Mouse (Mus musculus) embryonic facial prominence, embryonic 14.5 days (tissue): ENCODE results near the gene Ndel1. TPM values are rescaled to one million over a fixed set of nuclear protein-coding genes. Genes with fewer than 3 reads are reported as not detected.

ENCODE experiments used
- ATAC-seq: fragments of 200-750 bp; cut with Nextera tagmentation; 2 replicates; pipeline ENCODE4 v1.8.0; 2017; ENCODE audit warnings: low read depth, moderate number of reproducible peaks, moderate TSS enrichment
- DNase-seq: peaks from one replicate; pipeline ENCODE4 v3.0.0-alpha.2; 2015; ENCODE audit warnings: low spot score
- H3K27ac ChIP-seq: fragments of 300-500 bp; sonication (generic); replicated peaks from 2 replicates; pipeline ENCODE4 v1.5.1; 2014; ENCODE audit warnings: low read depth, mild to moderate bottlenecking, low read length, moderate library complexity
- H3K27me3 ChIP-seq: fragments of 300-500 bp; sonication (generic); replicated peaks from 2 replicates; pipeline ENCODE4 v1.6.1; 2014; ENCODE audit warnings: low read length; ENCODE audit not compliant: control insufficient read depth, insufficient read depth
- H3K36me3 ChIP-seq: fragments of 300-500 bp; sonication (generic); 2 replicates; pipeline ENCODE4 v1.6.1; 2014; ENCODE audit warnings: low read length, mixed read lengths; ENCODE audit not compliant: control insufficient read depth, insufficient read depth
- H3K4me1 ChIP-seq: fragments of 300-500 bp; sonication (generic); 2 replicates; pipeline ENCODE4 v1.6.1; 2014; ENCODE audit warnings: antibody characterized with exemption, low read length; ENCODE audit not compliant: control insufficient read depth, insufficient read depth
- H3K4me2 ChIP-seq: fragments of 300-500 bp; sonication (generic); 2 replicates; pipeline ENCODE4 v1.6.1; 2014; ENCODE audit warnings: low read depth, mild to moderate bottlenecking, low read length, moderate library complexity, mixed read lengths
- H3K4me3 ChIP-seq: fragments of 300-500 bp; sonication (generic); 2 replicates; pipeline ENCODE4 v1.5.1; 2014; ENCODE audit warnings: low read depth, mild to moderate bottlenecking, low read length
- H3K9ac ChIP-seq: fragments of 300-500 bp; sonication (generic); 2 replicates; pipeline ENCODE4 v1.6.1; 2014; ENCODE audit warnings: low read depth, mild to moderate bottlenecking, low read length, moderate library complexity, mixed read lengths
- H3K9me3 ChIP-seq: fragments of 300-500 bp; sonication (generic); 2 replicates; pipeline ENCODE4 v1.6.1; 2016; ENCODE audit warnings: low read length; ENCODE audit not compliant: control insufficient read depth
- WGBS: fragments of 180-500 bp; shearing (Covaris S2); extraction: QIAGEN DNeasy Blood & Tissue Kit; methylation state at CpG from one replicate; pipeline ENCODE4 v1.1.7; 2014; 5-methylcytosine and 5-hydroxymethylcytosine counted together
- polyA plus RNA-seq: library from polyadenylated mRNA; unstranded; fragments of >200 nt; fragmentation: Nextera tagmentation; extraction: Ambion mirVana; gene quantifications from 2 replicates; pipeline ENCODE4 v1.2.1, GENCODE M21; 2014

Ndel1 gene
- polyA plus RNA-seq, 1 experiment from 2014 or later = 90.0 TPM

DNA sequence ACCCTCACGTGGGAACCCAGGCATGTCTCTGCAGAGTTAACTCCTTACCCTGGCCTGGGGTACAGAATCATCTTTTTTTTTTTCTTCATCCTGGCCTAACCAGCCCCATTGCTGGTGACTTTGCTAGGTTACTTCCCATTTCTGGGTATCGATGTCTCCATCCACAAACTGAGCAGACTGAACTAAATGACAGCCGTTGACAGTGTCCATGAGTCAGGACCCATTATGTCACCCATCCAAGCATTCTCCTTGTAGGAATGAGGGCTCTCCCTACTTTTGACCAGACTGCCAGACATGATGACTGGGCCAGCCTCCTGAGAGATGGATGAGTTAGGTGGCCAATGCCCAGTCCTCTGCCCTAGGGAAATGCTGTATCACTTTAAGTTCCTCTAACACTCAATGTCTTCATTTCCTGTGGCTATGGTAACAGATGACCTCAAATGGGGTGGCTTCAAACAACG lies 8.0 kb downstream of the Ndel1 start:
- 73% methylated on average over 4 of the region's 4 CpGs for whole genome bisulfite sequencing
- no peak for DNase-seq
- Histone ChIP-seq H3K9me3 (no peaks in the 10 kb centered on the region), H3K9ac (no peak overlapping the region), H3K4me2 (no peak overlapping the region), H3K4me3 (no peak overlapping the region), H3K27ac (no peak overlapping the region), H3K4me1 (no peaks in the 10 kb centered on the region), H3K27me3 (no peaks in the 10 kb centered on the region), H3K36me3 (no peaks in the 10 kb centered on the region)
- no peak for ATAC-seq

DNA sequence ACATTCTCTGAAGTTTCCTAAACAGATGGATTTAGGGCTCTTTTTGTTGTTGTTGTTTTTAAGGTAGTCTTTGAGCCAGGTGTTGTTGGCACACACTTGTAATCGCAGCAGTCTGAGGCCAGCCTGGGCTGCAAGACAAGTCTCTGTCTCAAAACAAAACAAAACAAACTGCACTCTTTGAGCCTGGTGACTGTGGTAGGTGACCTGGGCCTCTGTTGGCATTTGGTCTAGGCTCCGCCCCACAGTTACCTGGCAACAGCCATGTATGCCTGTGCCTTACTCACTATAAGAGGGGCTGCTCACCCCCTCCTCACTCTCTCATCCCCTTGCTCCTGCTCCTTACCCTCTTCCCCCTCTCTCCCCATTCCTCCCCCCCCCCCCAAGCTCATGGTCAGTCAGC lies 9.4 kb downstream of the Ndel1 start:
- Histone ChIP-seq H3K4me3 (no peak overlapping the region), H3K9me3 (no peaks in the 10 kb centered on the region), H3K27me3 (no peaks in the 10 kb centered on the region), H3K4me2 (no peak overlapping the region), H3K4me1 (no peaks in the 10 kb centered on the region), H3K9ac (no peak overlapping the region), H3K27ac (no peak overlapping the region), H3K36me3 (no peaks in the 10 kb centered on the region)
- DNase-seq (no peak), ATAC-seq (no peak)
- 68% methylated on average over 2 of the region's 2 CpGs for WGBS

DNA sequence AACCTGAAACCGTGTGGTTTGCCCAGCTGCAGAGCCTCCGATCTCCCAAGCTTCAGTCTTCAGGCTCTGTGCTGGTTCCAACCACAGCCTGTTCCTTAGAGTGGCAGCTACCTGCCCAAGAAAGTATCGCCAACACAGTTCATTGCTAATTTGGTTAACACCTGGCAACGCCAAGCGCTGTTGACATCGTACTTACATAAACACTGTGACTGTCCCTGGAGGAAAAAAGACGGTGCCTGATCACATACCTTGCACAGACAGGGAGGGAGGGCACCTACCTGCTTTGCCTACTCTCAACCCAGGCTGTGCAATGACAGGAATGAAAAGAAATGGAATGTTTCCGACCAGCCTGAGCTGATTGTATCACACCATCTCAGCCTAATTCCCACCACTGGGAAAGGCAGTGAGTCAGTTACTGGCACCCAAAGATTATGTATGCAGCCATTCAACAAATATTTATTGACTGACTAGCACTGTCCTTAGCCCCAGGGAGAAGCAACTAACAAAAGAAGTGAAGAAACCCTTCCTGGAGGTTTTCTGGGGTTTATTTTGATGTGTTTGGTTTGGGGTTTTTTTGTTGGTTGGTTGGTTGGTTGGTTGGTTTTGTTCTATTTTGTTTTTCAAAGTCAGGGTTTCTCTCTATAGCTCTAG lies 11.6 kb downstream of the Ndel1 start:
- H3K4me3 ChIP-seq = no peak overlapping the region
- H3K36me3 ChIP-seq = no peaks in the 10 kb centered on the region
- no peak overlapping the region for H3K9ac ChIP-seq
- H3K4me2 ChIP-seq = no peak overlapping the region
- WGBS = 76% methylated on average over 8 of the region's 8 CpGs
- no peak for ATAC-seq
- H3K27me3 ChIP-seq = no peaks in the 10 kb centered on the region; the same call in 1 of the 2 replicates
- no peak for DNase-seq
- no peaks in the 10 kb centered on the region for H3K9me3 ChIP-seq
- H3K4me1 ChIP-seq = no peaks in the 10 kb centered on the region
- no peak overlapping the region for H3K27ac ChIP-seq

DNA sequence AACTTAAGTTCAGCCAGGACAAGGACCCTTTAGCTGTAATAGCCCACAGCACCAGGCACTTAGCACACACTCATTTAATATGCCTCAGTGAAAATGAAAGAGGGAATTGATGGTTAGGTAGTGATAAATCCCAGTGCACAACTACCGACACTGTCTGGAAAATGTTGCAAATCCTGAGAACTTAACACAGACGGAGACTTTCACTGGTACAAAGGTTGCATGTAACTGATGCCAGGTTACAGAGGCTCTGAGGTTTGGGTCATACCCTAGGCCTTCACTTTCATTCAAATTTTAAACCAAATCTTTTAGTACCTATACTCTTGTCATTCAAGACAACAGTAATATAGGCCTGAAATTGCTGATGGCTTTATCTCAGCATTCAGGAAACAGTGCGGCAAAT lies 14.3 kb downstream of the Ndel1 start:
- H3K4me1 ChIP-seq = 0 out of 2 replicates have a peak, but pooled peaks cover 3% of the 10 kb centered on the region
- no peak for ATAC-seq
- H3K36me3 ChIP-seq = no peaks in the 10 kb centered on the region
- no peaks in the 10 kb centered on the region; the same call in 1 of the 2 replicates for H3K27me3 ChIP-seq
- DNase-seq = no peak
- WGBS = 87% methylated on average over 3 of the region's 3 CpGs
- no peak overlapping the region for H3K27ac ChIP-seq
- no peak overlapping the region for H3K4me2 ChIP-seq
- no peak overlapping the region for H3K9ac ChIP-seq
- H3K9me3 ChIP-seq = no peaks in the 10 kb centered on the region
- H3K4me3 ChIP-seq = no peak overlapping the region

DNA sequence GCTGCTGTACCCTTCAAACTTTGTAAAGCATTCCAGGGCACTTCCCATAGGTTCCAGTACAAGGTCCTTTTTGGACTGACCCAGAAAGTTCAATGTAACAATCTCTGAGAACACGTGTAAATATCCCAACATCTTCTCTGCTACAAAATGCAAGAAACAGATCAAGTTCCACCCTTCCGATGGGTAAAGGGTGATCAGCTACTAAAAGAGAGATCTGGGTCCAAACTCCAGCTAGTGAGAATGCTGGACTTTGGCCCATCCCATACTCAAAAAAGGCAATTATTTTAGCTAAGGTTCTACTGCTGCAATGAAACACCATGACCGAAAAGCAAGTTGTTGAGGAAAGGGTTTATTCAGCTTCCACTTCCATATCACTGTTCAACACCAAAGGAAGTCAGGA lies 17.0 kb downstream of the Ndel1 start:
- no peak for ATAC-seq
- no peaks in the 10 kb centered on the region for H3K9me3 ChIP-seq
- DNase-seq = no peak
- H3K4me1 ChIP-seq = peaks cover 19% of the 10 kb centered on the region
- H3K27ac ChIP-seq = no peak overlapping the region
- no peak overlapping the region for H3K9ac ChIP-seq
- H3K4me2 ChIP-seq = no peak overlapping the region
- H3K4me3 ChIP-seq = no peak overlapping the region
- 84% methylated on average over 3 of the region's 3 CpGs for WGBS
- no peaks in the 10 kb centered on the region; the same call in 1 of the 2 replicates for H3K27me3 ChIP-seq
- H3K36me3 ChIP-seq = no peaks in the 10 kb centered on the region

DNA sequence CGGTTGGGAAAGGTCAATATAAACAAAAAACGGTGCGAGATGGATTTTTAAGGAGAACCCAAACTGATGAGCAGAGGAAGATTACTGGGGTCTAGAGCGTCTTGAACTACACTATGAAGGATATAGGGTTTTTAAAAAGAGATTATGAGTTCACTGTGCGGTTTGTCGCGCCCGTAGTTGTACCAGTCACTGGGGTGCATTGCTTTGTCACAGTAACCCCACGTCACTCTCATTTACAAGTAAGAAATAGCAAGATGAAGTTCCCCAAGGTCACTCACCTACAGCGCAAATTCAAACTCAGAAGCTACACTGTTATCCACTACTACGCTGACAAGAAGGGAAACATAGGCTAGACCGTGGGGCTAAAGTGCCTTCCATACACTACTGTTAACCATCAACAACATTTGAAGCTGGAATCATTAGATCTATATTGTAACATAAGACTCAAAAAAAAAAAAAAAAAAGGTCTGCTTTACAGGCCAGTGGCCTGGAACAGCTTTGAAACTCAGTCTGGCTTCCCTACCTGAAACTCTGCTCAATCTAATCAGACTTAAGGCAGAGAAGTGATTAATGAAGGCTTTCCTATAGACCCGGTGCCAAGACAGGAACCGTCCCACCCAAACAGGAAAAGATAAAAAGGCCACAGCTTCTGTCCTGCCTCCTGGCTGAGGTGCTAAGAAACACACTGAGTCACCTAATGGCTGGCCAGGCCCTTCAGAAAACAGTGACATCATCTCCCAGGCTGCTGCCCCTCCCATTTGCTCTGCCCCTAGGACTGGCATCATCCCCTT lies 17.9 kb downstream of the Ndel1 start:
- H3K36me3 ChIP-seq = no peaks in the 10 kb centered on the region
- peak overlapping the region; percentile 100 for H3K4me3 ChIP-seq
- peaks cover 19% of the 10 kb centered on the region for H3K4me1 ChIP-seq
- no peaks in the 10 kb centered on the region for H3K9me3 ChIP-seq
- H3K9ac ChIP-seq = peak overlapping the region; percentile 67
- ATAC-seq (no peak), DNase-seq (peak; percentile 6)
- H3K27me3 ChIP-seq = no peaks in the 10 kb centered on the region; the same call in 1 of the 2 replicates
- H3K4me2 ChIP-seq = peak overlapping the region; percentile 88
- peak overlapping the region; percentile 82 for H3K27ac ChIP-seq
- WGBS = 45% methylated on average over 14 of the region's 14 CpGs

DNA sequence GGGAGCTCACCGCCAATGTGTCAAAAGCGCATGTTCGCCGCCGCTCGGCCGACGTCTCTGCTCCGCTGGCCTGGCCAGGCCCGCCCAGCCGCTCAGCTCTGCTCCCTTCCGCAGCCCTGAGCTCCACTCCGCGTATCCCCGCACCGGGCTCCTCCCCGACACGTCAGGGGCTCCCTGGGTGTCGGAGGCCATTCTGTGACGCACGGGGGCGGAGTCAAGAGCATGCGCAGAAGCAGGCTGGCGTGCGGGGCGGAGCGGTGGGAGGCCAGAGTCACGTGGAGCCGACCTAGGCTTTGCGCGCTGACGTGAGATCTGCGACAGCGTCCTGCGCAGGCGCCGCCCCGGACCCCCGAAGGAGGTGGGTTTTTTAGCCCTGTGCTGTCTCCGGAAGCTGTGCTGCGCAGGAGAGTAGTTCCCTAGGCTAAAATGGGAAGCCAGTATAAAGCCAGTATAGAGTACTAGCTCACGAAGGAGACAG lies 18.7 kb downstream of the Ndel1 start:
- H3K9me3 ChIP-seq = no peaks in the 10 kb centered on the region
- H3K27ac ChIP-seq = peak overlapping the region; percentile 99
- peaks cover 19% of the 10 kb centered on the region for H3K4me1 ChIP-seq
- peak overlapping the region; percentile 88 for H3K4me2 ChIP-seq
- no peaks in the 10 kb centered on the region; the same call in 1 of the 2 replicates for H3K27me3 ChIP-seq
- WGBS = under 1% methylated on average over 37 of the region's 42 CpGs
- no peaks in the 10 kb centered on the region for H3K36me3 ChIP-seq
- ATAC-seq (peak; percentile 99), DNase-seq (peak; percentile 99)
- H3K9ac ChIP-seq = peak overlapping the region; percentile 99
- H3K4me3 ChIP-seq = peak overlapping the region; percentile 100

DNA sequence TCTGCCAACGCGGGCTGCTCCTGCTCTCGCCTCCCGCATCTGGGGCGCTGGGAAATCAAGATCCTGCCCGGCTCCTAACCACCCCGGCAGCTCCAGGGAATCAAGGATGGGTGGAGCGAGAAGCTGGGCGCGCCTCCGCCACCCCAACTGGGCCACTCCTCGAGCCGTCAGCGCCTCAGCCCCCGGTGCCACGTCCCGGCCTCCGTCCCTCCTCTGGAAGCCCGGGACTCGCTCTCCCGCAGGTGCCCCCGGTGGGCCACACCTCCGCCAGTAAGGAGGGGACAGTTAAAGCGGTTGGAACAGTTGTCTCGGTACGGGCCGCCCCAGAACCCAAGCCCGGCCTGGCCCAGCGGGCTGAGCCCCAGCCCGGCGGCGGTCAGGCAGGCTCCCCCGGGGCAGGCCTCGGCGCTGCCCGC lies 19.2 kb downstream of the Ndel1 start:
- Histone ChIP-seq H3K36me3 (no peaks in the 10 kb centered on the region), H3K27me3 (no peaks in the 10 kb centered on the region; the same call in 1 of the 2 replicates), H3K4me2 (peak overlapping the region; percentile 88), H3K9me3 (no peaks in the 10 kb centered on the region), H3K27ac (peak overlapping the region; percentile 99), H3K4me3 (peak overlapping the region; percentile 100), H3K9ac (peak overlapping the region; percentile 99), H3K4me1 (peaks cover 19% of the 10 kb centered on the region)
- ATAC-seq (peak; percentile 46), DNase-seq (peak; percentile 78)
- 0% methylated on average over 20 of the region's 36 CpGs for WGBS
